Mouse (Mus musculus) myocyte (in vitro differentiated cells): ENCODE measurements around the gene Gm17349. TPM values are rescaled to one million over a fixed set of nuclear protein-coding genes. Genes with fewer than 3 reads are reported as not detected.

ENCODE experiments used
- H3K27me3 ChIP-seq: one replicate; pipeline ENCODE4 v1.6.1; 2011; ENCODE audit not compliant: control insufficient read depth, insufficient read depth, insufficient read length
- H3K36me3 ChIP-seq: one replicate; pipeline ENCODE4 v1.6.1; 2011; ENCODE audit not compliant: control insufficient read depth, insufficient read depth
- H3K4me2 ChIP-seq: one replicate; pipeline ENCODE4 v1.6.1; 2011; ENCODE audit warnings: low read depth, control low read depth
- H3K4me3 ChIP-seq: one replicate; pipeline ENCODE4 v1.5.1; 2011; ENCODE audit warnings: mild to moderate bottlenecking, control low read depth, moderate library complexity
- H3K79me2 ChIP-seq: one replicate; pipeline ENCODE4 v1.6.1; 2011; ENCODE audit not compliant: control insufficient read depth, insufficient read depth
- H3ac ChIP-seq: one replicate; pipeline ENCODE4 v1.6.1; 2011; ENCODE audit not compliant: control insufficient read depth, insufficient read length
- CEBPB ChIP-seq: IDR thresholded peaks from 2 replicates; pipeline ENCODE4 v1.6.1; 2011; ENCODE audit warnings: mild to moderate bottlenecking, moderate library complexity; ENCODE audit not compliant: poor library complexity, insufficient read depth, severe bottlenecking
- E2F4 ChIP-seq: IDR thresholded peaks from one replicate; pipeline ENCODE4 v1.6.1; 2011; ENCODE audit warnings: mild to moderate bottlenecking, control low read depth, moderate library complexity; ENCODE audit not compliant: insufficient read depth
- MAX ChIP-seq: IDR thresholded peaks from one replicate; pipeline ENCODE4 v1.6.1; 2011; ENCODE audit warnings: low read depth, mild to moderate bottlenecking, control low read depth
- MYOD1 ChIP-seq, 3 experiments: IDR thresholded peaks; one replicate each; pipeline ENCODE4 v1.6.1; 2011; ENCODE audit warnings: control low read depth in 2 of 3, low read depth in 2 of 3, mild to moderate bottlenecking in 2 of 3, moderate library complexity in 1 of 3; ENCODE audit not compliant: insufficient read length in 2 of 3, control insufficient read depth in 1 of 3
- MYOG ChIP-seq, 3 experiments: IDR thresholded peaks; one replicate each; pipeline ENCODE4 v1.6.1; 2011; ENCODE audit warnings: control low read depth in 2 of 3, low read depth in 2 of 3, mild to moderate bottlenecking in 2 of 3; ENCODE audit not compliant: insufficient read length in 2 of 3, control insufficient read depth in 1 of 3, insufficient read depth in 1 of 3
- POLR2A ChIP-seq: IDR thresholded peaks from one replicate; pipeline ENCODE4 v1.6.1; 2011; ENCODE audit warnings: low read depth, mild to moderate bottlenecking, control low read depth, moderate library complexity; ENCODE audit not compliant: insufficient read length
- POLR2AphosphoS2 ChIP-seq: IDR thresholded peaks from one replicate; pipeline ENCODE4 v1.6.1; 2011; ENCODE audit warnings: low read depth, control low read depth; ENCODE audit not compliant: insufficient read length
- REST ChIP-seq: IDR thresholded peaks from one replicate; pipeline ENCODE4 v1.6.1; 2011; ENCODE audit warnings: mild to moderate bottlenecking, control low read depth, moderate library complexity; ENCODE audit not compliant: insufficient read depth, insufficient read length
- SRF ChIP-seq: IDR thresholded peaks from one replicate; pipeline ENCODE4 v1.6.1; 2011; ENCODE audit warnings: low read depth; ENCODE audit not compliant: control insufficient read depth, insufficient read length
- TCF12 ChIP-seq: IDR thresholded peaks from one replicate; pipeline ENCODE4 v1.6.1; 2011; ENCODE audit warnings: mild to moderate bottlenecking, control low read depth; ENCODE audit not compliant: poor library complexity, insufficient read depth, severe bottlenecking
- TCF3 ChIP-seq: IDR thresholded peaks from one replicate; pipeline ENCODE4 v1.6.1; 2011; ENCODE audit warnings: low read depth, control low read depth; ENCODE audit not compliant: insufficient read length
- USF1 ChIP-seq: IDR thresholded peaks from one replicate; pipeline ENCODE4 v1.6.1; 2011; ENCODE audit warnings: low read depth, mild to moderate bottlenecking, control low read depth, moderate library complexity
- polyA plus RNA-seq: library from polyadenylated mRNA; unstranded; fragments of >200 nt; fragmentation: generic; extraction: Trizol; gene quantifications from one replicate; pipeline ENCODE4 v1.2.1, GENCODE M21; 2012; ENCODE audit warnings: missing spikeins

Gm17349 gene
- polyA plus RNA-seq, 1 experiment = not detected

DNA sequence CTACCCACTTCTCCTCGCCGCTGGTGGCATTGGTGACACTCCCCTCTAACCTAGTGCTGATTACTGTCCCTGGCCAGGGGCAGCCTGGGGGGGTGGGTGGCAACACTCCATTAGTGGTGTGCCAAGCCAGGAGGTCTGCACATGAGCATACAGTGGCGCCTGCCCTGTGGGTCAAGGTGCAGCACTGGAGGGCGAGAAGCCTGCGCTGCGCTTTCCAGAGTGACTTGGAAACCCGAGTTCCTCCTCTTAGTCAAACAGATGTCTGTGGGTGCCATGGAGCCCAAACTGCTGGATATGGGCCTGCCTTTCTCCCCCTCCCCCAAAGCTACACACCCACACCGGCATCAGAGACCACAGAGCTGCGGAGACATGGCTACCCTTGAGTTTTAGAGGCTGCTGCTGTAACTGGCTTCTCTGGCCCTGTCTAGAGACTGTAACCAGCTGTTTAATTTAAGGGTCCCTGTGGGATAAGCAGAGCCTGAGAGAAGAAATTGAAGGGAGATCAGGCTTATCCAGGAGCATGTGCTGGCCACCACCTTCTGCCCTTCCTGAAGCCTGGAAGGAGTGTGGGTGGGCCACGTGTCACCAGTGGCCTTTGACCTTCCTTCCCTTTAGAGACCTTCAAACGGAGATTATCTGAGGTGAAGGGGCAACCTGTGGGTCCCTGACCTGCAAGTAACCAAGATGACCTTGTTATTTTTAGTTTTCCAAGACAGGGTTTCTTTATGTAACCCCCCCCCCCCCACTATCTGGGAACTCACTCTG lies 10.9 kb upstream of the Gm17349 start:
- Histone ChIP-seq H3K4me3 (no peak overlapping the region), H3K27me3 (no peaks in the 10 kb centered on the region), H3K4me2 (no peak overlapping the region), H3K79me2 (no peaks in the 10 kb centered on the region), H3K36me3 (peaks cover 19% of the 10 kb centered on the region), H3ac (no peak overlapping the region)
- TF ChIP-seq MAX (no peak), POLR2AphosphoS2 (peak; percentile 21)

DNA sequence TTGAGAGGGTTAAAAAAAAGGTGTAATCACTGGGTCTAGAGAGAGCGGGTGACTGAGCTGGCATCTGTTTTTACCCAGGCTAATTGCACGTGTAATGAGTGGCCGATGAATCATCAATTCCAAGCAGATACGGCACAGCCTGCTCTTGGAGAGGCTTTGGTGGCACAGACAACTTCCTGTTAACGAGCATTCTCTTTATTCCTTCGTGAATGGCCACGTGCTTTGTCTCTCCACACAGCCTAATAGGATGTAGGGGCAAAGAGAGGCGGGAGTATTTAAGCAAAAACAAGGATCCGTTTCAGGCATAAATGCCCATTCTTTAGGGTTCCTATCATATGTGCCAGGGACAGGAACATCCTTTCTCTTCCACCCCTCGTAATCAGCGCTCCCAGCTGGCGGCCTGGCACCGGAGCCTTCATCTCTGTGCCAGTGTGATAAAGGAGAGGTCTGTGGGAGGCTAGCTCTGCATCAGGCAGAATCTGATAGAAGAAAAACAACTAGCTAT lies 10.1 kb upstream of the Gm17349 start:
- Histone ChIP-seq H3K36me3 (peaks cover 26% of the 10 kb centered on the region), H3K4me3 (no peak overlapping the region), H3K27me3 (no peaks in the 10 kb centered on the region), H3K79me2 (no peaks in the 10 kb centered on the region), H3ac (no peak overlapping the region), H3K4me2 (no peak overlapping the region)
- no peak for TF ChIP-seq E2F4
- no peak for TF ChIP-seq TCF12
- TF ChIP-seq REST = no peak
- no peak for TF ChIP-seq TCF3
- TF ChIP-seq MAX = no peak
- no peak for TF ChIP-seq POLR2AphosphoS2
- TF ChIP-seq CEBPB = no peak
- no peak for TF ChIP-seq USF1
- no peak for TF ChIP-seq MYOG (IDR thresholded peaks at IDR 0.05; ENCODE audit: control insufficient read depth in 1 of 3, insufficient read depth in 1 of 3, insufficient read length in 2 of 3, low read depth in 2 of 3)
- no peak for TF ChIP-seq MYOD1 (IDR thresholded peaks at IDR 0.05; ENCODE audit: control insufficient read depth in 1 of 3, insufficient read length in 2 of 3, low read depth in 2 of 3)
- TF ChIP-seq SRF = no peak
- TF ChIP-seq POLR2A = no peak

DNA sequence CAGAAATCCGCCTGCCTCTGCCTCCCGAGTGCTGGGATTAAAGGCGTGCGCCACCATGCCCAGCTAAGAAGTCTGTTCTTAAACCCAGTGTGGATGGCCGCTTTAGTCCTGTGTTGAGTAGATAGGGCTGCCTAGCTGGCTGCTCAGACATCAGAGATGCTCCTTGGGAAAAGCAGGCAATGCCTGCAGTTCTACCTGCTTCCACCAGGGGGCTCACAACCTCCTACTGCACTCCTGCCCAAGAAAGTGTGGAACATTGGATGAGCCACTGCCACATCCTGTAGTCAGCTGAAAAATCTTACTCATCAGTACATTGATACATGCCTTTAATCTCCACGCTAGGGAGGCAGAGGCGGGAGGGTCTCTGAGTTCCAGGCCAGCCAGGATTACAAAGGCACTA lies 9.6 kb upstream of the Gm17349 start:
- no peaks in the 10 kb centered on the region for H3K27me3 ChIP-seq
- H3ac ChIP-seq = no peak overlapping the region
- no peaks in the 10 kb centered on the region for H3K79me2 ChIP-seq
- H3K4me2 ChIP-seq = no peak overlapping the region
- no peak overlapping the region for H3K4me3 ChIP-seq
- TF ChIP-seq MYOG (IDR thresholded peaks at IDR 0.05; ENCODE audit: control insufficient read depth in 1 of 3, insufficient read depth in 1 of 3, insufficient read length in 2 of 3, low read depth in 2 of 3) (no peak), E2F4 (no peak), MAX (no peak), SRF (no peak), USF1 (no peak), POLR2AphosphoS2 (no peak), REST (no peak)
- peaks cover 31% of the 10 kb centered on the region for H3K36me3 ChIP-seq

DNA sequence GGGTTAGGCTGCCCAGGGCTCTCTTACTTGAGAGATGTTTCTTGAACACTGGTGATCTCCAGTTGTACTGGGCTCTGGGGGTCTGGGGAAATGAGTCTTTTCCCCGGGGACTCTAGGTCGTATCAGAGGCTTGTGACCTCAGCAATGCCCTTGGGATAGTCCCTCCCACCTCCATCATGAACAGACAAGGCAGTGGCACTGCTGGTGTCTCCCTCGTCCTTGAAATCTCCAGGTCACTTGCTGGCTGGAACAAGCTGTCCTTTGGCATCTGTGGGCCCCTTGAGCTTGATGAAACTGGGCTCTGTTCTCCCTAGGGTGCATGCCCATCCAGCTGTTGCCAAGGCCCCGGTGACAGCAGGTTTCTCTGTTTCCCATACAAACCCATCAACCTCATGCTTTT lies 8.9 kb upstream of the Gm17349 start:
- TF ChIP-seq E2F4 (no peak), TCF12 (no peak), REST (no peak), MYOG (IDR thresholded peaks at IDR 0.05; ENCODE audit: control insufficient read depth in 1 of 3, insufficient read depth in 1 of 3, insufficient read length in 2 of 3, low read depth in 2 of 3) (no peak), SRF (no peak), MAX (no peak), POLR2AphosphoS2 (no peak), TCF3 (no peak), USF1 (no peak), MYOD1 (IDR thresholded peaks at IDR 0.05; ENCODE audit: control insufficient read depth in 1 of 3, insufficient read length in 2 of 3, low read depth in 2 of 3) (no peak), POLR2A (no peak), CEBPB (no peak)
- H3K4me2 ChIP-seq = no peak overlapping the region

DNA sequence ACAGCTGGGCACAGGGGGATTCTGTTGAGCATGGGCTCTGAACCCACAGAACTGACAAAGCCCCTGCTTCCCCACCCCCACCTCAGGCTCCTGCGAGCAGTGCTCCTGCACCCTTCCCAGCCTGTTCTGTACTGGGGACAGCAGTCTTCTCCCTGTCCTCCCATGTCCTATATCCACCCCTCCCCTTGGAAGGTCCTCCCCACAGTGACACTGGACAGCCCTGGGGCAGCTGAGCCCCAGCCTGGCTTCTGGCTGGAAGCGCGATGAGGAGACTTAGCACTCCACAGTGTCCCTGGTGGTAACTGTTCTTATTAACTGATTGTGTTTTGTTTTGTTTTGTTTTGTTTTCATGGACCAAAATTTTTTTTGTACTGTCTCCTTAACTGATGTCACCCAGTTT lies 8.3 kb upstream of the Gm17349 start:
- Histone ChIP-seq H3K4me3 (no peak overlapping the region), H3K4me2 (no peak overlapping the region), H3K27me3 (no peaks in the 10 kb centered on the region), H3ac (no peak overlapping the region), H3K79me2 (no peaks in the 10 kb centered on the region), H3K36me3 (peaks cover 44% of the 10 kb centered on the region)
- no peak for TF ChIP-seq E2F4
- no peak for TF ChIP-seq MYOD1 (IDR thresholded peaks at IDR 0.05; ENCODE audit: control insufficient read depth in 1 of 3, insufficient read length in 2 of 3, low read depth in 2 of 3)
- TF ChIP-seq POLR2A = no peak
- TF ChIP-seq POLR2AphosphoS2 = no peak
- TF ChIP-seq CEBPB = no peak
- TF ChIP-seq SRF = no peak
- TF ChIP-seq REST = no peak
- no peak for TF ChIP-seq TCF3
- no peak for TF ChIP-seq MYOG (IDR thresholded peaks at IDR 0.05; ENCODE audit: control insufficient read depth in 1 of 3, insufficient read depth in 1 of 3, insufficient read length in 2 of 3, low read depth in 2 of 3)
- TF ChIP-seq TCF12 = no peak
- no peak for TF ChIP-seq USF1
- no peak for TF ChIP-seq MAX

More for the DNA sequence above, 8.9 kb upstream of the Gm17349 start:
- H3K27me3 ChIP-seq = no peaks in the 10 kb centered on the region
- no peak overlapping the region for H3ac ChIP-seq
- no peaks in the 10 kb centered on the region for H3K79me2 ChIP-seq
- peaks cover 38% of the 10 kb centered on the region for H3K36me3 ChIP-seq
- no peak overlapping the region for H3K4me3 ChIP-seq
